Mouse (Mus musculus): ENCODE measurements around the gene Pafah2.

DNA sequence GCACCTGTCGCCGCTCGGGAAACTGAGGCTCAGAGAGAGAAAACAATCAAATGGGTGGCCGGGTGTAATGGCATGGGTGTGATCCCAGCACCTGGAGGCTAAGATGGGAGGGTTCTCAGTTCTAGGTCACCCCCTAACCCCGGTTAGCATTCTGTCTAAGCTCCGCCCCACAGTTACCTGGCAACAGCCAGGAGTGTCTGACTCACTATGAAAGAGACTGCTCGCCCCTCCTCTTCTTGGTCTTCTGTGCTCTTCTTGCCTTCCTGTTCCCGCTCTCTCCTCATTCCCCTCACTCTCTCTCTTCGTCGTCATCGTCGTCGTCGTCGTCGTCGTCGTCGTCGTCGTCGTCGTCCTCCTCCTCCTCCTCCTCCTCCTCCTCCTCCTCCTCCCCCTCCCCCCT, 51.8 kb downstream of the Pafah2 start:
- TF ChIP-seq POLR2A (IDR thresholded peaks at IDR 0.05; ENCODE audit: insufficient read depth, low read depth, low read length): no peak
- TF ChIP-seq CTCF (IDR thresholded peaks at IDR 0.05; ENCODE audit: insufficient read depth, low read depth, low read length): no peak

Measured in olfactory bulb, adult 2 months (tissue).